Mouse (Mus musculus) E14TG2a.4 (cell line): ENCODE results near the gene Tiam1.

ENCODE experiments used
- H3K27me3 ChIP-seq: 2 replicates; pipeline ENCODE4 v1.6.1; 2014; ENCODE audit warnings: low read length, control low read depth; ENCODE audit not compliant: insufficient read depth
- H3K36me3 ChIP-seq: 2 replicates; pipeline ENCODE4 v1.6.1; 2014; ENCODE audit warnings: low read length, control low read depth; ENCODE audit not compliant: insufficient read depth
- H3K4me1 ChIP-seq: replicated peaks from 2 replicates; pipeline ENCODE4 v1.6.1; 2014; ENCODE audit warnings: low read depth, low read length, control low read depth
- H3K4me3 ChIP-seq: replicated peaks from 2 replicates; pipeline ENCODE4 v1.5.1; 2014; ENCODE audit warnings: mild to moderate bottlenecking, low read length
- H3K9me3 ChIP-seq: 2 replicates; pipeline ENCODE4 v1.6.1; 2014; ENCODE audit warnings: low read length, control low read depth
- CTCF ChIP-seq: conservative IDR thresholded peaks from 2 replicates; pipeline ENCODE4 v1.5.1; 2014; ENCODE audit warnings: low read length
- NANOG ChIP-seq: IDR thresholded peaks from 2 replicates; pipeline ENCODE4 v1.6.1; 2014; ENCODE audit warnings: borderline replicate concordance, low read length, mixed read lengths
- POU5F1 ChIP-seq: IDR thresholded peaks from 2 replicates; pipeline ENCODE4 v1.6.1; 2014; ENCODE audit warnings: low read length, borderline replicate concordance

Tiam1 gene

GRCm38 (mm10) chr16:90109500-90109899, 34.1 kb downstream of the Tiam1 start:
- no peak for TF ChIP-seq NANOG
- TF ChIP-seq POU5F1: no peak
- no peak for TF ChIP-seq CTCF
- H3K4me3 ChIP-seq: no peak overlapping the region

DNA sequence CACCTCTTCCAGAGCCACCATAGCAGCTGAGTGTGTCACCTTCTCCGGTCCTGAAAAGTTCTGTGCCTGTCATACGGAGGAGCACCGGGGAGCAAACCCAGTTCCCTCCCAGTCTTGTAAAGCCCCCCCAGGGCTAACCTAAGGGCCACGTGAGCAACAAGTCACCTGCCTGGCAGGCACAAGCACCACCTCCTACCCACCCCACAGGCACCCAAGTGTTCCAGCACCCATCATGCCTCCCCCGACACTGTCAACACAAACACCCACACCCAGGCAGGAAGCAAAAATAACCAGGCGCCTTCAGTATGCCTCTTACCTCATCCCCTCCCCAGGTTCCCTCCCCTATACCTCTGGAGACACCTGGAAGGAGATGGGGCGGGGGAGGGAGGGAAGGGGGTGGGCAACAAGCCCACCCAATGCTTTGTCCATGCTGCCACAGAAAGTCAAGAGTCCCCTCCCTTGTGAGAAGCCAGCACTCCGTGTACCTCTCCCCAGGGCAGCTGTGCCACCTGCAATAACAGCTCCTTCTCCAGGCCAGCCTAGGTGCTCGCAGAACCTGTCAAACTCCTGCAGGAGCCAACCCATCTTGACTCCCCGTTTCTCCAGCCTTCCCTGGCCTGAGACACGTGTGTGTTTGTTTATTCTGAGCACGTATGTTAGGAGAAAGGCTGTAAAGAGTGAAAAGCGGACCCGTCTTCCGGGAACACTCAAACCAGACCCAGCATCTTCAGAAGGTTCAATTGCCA, 38.7 kb downstream of the Tiam1 start:
- no peaks in the 10 kb centered on the region for H3K9me3 ChIP-seq
- no peak overlapping the region for H3K4me3 ChIP-seq
- no peaks in the 10 kb centered on the region for H3K27me3 ChIP-seq
- peaks cover 5% of the 10 kb centered on the region; the same call in 1 of the 2 replicates for H3K36me3 ChIP-seq
- TF ChIP-seq CTCF: no peak
- TF ChIP-seq POU5F1: no peak
- no peak for TF ChIP-seq NANOG
- H3K4me1 ChIP-seq: peaks cover 36% of the 10 kb centered on the region

More at GRCm38 (mm10) chr16:90109500-90109899, 34.1 kb downstream of the Tiam1 start:
- H3K27me3 ChIP-seq: no peaks in the 10 kb centered on the region
- no peaks in the 10 kb centered on the region for H3K36me3 ChIP-seq
- no peaks in the 10 kb centered on the region for H3K9me3 ChIP-seq
- H3K4me1 ChIP-seq: peaks cover 47% of the 10 kb centered on the region

DNA sequence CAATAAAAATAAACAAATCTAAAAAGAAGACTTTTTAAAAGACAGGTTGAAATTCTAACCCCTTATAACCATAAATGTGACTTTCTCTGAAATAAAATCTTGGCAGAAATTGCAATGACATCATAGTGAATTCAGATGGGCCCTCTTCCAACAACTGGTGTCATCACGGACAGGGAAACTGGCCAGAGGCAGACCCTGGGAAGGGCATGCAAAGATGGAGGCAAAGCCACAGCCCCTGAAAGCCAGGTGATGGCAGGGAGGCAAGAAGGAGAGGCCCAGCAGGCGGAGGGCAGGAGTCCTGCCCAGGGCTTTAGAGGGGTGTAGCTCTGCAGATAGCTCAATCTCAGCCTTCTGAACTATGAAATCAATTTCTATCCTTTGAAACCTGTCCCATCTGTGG, 39.8 kb downstream of the Tiam1 start:
- Histone ChIP-seq H3K4me3 (no peak overlapping the region), H3K9me3 (no peaks in the 10 kb centered on the region), H3K36me3 (peaks cover 5% of the 10 kb centered on the region; the same call in 1 of the 2 replicates), H3K27me3 (no peaks in the 10 kb centered on the region), H3K4me1 (peaks cover 35% of the 10 kb centered on the region)
- TF ChIP-seq POU5F1 (no peak), CTCF (no peak), NANOG (no peak)

GRCm38 (mm10) chr16:90102596-90102995, 41.0 kb downstream of the Tiam1 start:
- Histone ChIP-seq H3K27me3 (no peaks in the 10 kb centered on the region), H3K4me1 (peaks cover 41% of the 10 kb centered on the region), H3K36me3 (peaks cover 5% of the 10 kb centered on the region; the same call in 1 of the 2 replicates), H3K4me3 (no peak overlapping the region), H3K9me3 (no peaks in the 10 kb centered on the region)
- no peak for TF ChIP-seq CTCF
- no peak for TF ChIP-seq NANOG

- peaks cover 5% of the 10 kb centered on the region; the same call in 1 of the 2 replicates for H3K36me3 ChIP-seq
- H3K9me3 ChIP-seq: no peaks in the 10 kb centered on the region
- H3K27me3 ChIP-seq: no peaks in the 10 kb centered on the region
- peaks cover 50% of the 10 kb centered on the region for H3K4me1 ChIP-seq
- no peak for TF ChIP-seq NANOG
- no peak for TF ChIP-seq CTCF
- no peak for TF ChIP-seq POU5F1
- H3K4me3 ChIP-seq: no peak overlapping the region
These were observed 45.4 kb downstream of the Tiam1 start for GRCm38 (mm10) chr16:90098191-90098605.

GRCm38 (mm10) chr16:90097769-90098168, 45.8 kb downstream of the Tiam1 start:
- H3K9me3 ChIP-seq: no peaks in the 10 kb centered on the region
- peaks cover 50% of the 10 kb centered on the region for H3K4me1 ChIP-seq
- no peak for TF ChIP-seq POU5F1
- TF ChIP-seq NANOG: no peak
- no peak for TF ChIP-seq CTCF
- peaks cover 3% of the 10 kb centered on the region; the same call in 1 of the 2 replicates for H3K36me3 ChIP-seq
- H3K27me3 ChIP-seq: no peaks in the 10 kb centered on the region
- no peak overlapping the region for H3K4me3 ChIP-seq

DNA sequence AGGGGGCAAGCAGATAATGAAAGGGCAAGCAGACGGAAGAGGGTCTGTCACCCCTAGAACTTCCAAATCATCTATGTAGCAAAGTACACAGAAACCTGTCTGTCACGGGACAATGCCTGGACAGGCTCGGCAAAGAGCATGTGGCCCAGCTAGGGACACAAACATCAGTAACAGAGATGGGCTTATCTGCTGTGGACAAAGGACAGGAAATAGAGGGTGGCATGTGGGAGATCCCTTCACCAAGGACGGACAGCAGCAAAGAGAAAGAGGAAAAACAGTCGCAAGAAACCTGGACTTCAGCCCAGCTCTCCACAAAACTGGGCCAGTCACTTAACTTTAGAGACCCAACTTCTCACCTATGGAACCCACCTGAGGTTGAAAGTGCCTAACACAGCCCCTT, 47.6 kb downstream of the Tiam1 start:
- no peaks in the 10 kb centered on the region for H3K9me3 ChIP-seq
- H3K4me3 ChIP-seq: no peak overlapping the region
- no peaks in the 10 kb centered on the region for H3K27me3 ChIP-seq
- no peaks in the 10 kb centered on the region for H3K36me3 ChIP-seq
- TF ChIP-seq POU5F1 (no peak), CTCF (no peak), NANOG (no peak)
- peaks cover 45% of the 10 kb centered on the region for H3K4me1 ChIP-seq

DNA sequence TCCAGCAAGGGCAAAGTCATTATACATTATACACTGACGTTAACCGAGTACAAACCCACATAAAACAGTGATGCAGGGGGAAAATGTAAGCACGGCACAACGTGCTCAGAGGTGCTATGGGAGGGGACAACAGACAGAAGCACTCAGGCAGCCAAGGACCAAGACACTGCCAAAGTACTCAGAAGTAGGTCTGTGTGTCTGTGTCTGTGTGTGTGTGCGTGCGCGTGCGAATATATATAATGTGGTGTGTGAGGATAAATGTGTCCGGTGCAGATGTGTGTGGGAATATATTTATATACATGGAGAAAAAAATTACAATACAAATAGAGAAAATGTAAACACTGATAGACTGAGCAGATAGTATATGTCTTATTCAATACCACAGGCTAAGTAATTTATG, 50.6 kb downstream of the Tiam1 start:
- H3K4me1 ChIP-seq: peaks cover 30% of the 10 kb centered on the region
- TF ChIP-seq POU5F1 (no peak), NANOG (no peak), CTCF (no peak)

GRCm38 (mm10) chr16:90091906-90092305, 51.7 kb downstream of the Tiam1 start:
- no peaks in the 10 kb centered on the region for H3K9me3 ChIP-seq
- H3K27me3 ChIP-seq: no peaks in the 10 kb centered on the region
- no peaks in the 10 kb centered on the region for H3K36me3 ChIP-seq
- H3K4me1 ChIP-seq: peaks cover 23% of the 10 kb centered on the region
- TF ChIP-seq CTCF (no peak), POU5F1 (no peak), NANOG (no peak)
- H3K4me3 ChIP-seq: no peak overlapping the region

More for the DNA sequence above, 50.6 kb downstream of the Tiam1 start:
- H3K9me3 ChIP-seq: no peaks in the 10 kb centered on the region
- no peaks in the 10 kb centered on the region for H3K36me3 ChIP-seq
- no peak overlapping the region for H3K4me3 ChIP-seq
- no peaks in the 10 kb centered on the region for H3K27me3 ChIP-seq
